Mouse (Mus musculus) G1E (cell line): ENCODE results near the gene Trim80.

Source experiments
- CTCF ChIP-seq: IDR thresholded peaks from 2 replicates; pipeline ENCODE4 v1.5.1; 2012; ENCODE audit warnings: low read depth, low read length, inconsistent platforms, mixed read lengths
- GATA1 ChIP-seq: IDR thresholded peaks from 2 replicates; pipeline ENCODE4 v1.6.1; 2012; ENCODE audit warnings: borderline replicate concordance, low read length, inconsistent platforms, mixed read lengths
- GATA2 ChIP-seq: IDR thresholded peaks from 2 replicates; pipeline ENCODE4 v1.6.1; 2012; ENCODE audit warnings: low read depth, low read length, inconsistent platforms, borderline replicate concordance
- POLR2AphosphoS5 ChIP-seq: IDR thresholded peaks from 2 replicates; pipeline ENCODE4 v1.6.1; 2012; ENCODE audit warnings: low read depth, low read length, inconsistent platforms; ENCODE audit not compliant: insufficient replicate concordance
- TAL1 ChIP-seq: conservative IDR thresholded peaks from 2 replicates; pipeline ENCODE4 v1.6.1; 2012; ENCODE audit warnings: low read depth, low read length, inconsistent platforms, mixed read lengths

DNA sequence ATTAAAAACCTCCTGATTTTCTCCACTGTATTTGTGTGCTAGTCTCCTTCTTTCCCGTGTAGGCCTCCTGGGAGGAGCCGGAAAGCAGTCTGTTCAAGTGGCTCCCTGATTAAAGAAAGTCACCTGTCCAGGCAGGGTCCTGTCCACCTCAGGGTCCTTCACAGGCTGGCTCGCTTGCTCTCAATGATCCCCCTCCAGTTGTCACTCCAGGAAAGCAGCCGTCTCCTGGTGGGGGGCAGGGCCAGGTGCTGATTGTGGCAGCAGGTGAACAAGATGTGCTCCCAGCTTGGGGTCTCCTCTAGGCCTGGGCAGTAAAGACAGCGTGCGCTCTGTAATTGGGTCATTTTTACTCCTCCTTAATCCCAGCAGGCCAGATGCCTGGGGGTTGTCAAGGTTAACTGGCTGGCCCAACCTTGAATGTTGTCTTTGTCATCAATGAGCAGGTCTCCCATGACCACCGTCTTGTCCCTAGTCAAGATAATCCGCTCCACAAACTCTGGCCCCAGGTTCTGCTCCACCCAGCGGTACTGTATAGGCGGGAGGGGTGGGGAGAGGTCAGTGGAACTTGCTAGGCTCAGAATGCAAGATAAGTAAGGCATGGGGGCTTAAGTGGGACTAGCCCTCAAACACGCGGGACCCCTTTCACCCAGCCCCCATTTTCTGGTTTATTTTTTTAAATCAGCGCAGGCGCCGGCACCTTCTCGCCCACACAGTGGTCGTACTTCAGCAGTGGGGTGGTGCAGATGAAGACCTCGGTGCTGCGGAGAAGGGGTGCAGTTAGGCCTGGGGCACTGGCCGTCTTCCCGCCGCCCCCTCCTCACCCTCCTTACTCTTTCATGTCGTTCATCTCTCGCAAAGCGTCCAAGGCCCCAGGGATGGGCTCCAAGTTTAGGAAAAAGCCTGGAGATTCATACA lies 50.4 kb downstream of the Trim80 start:
- TF ChIP-seq GATA1, result no peak
- no peak for TF ChIP-seq GATA2
- 0 out of 2 replicates have a peak, but pooled peaks have one; percentile 27 for TF ChIP-seq CTCF
- no peak for TF ChIP-seq POLR2AphosphoS5
- TF ChIP-seq TAL1, result no peak
